Mouse (Mus musculus) bone marrow macrophage, adult 2 months (primary cell): Measurements from ENCODE around the gene Ptprg.

Source experiments
- CTCF ChIP-seq: IDR thresholded peaks from 2 replicates; pipeline ENCODE4 v1.5.1; 2012; ENCODE audit warnings: low read depth, mild to moderate bottlenecking, low read length, moderate library complexity
- POLR2A ChIP-seq: IDR thresholded peaks from 2 replicates; pipeline ENCODE4 v1.6.1; 2012; ENCODE audit warnings: mild to moderate bottlenecking, low read depth, low read length, borderline replicate concordance

GRCm38 (mm10) chr14:11866416-11866815, 313.1 kb downstream of the Ptprg start:
- TF ChIP-seq CTCF (no peak), POLR2A (no peak)
